Mouse (Mus musculus) myocyte (in vitro differentiated cells): ENCODE results near the gene Cd2bp2. TPM values are rescaled to one million over a fixed set of nuclear protein-coding genes. Genes with fewer than 3 reads are reported as not detected.

Experiments used
- H3K27me3 ChIP-seq: one replicate; pipeline ENCODE4 v1.6.1; 2011; ENCODE audit not compliant: control insufficient read depth, insufficient read depth, insufficient read length
- H3K36me3 ChIP-seq: one replicate; pipeline ENCODE4 v1.6.1; 2011; ENCODE audit not compliant: control insufficient read depth, insufficient read depth
- H3K4me2 ChIP-seq: one replicate; pipeline ENCODE4 v1.6.1; 2011; ENCODE audit warnings: low read depth, control low read depth
- H3K4me3 ChIP-seq: one replicate; pipeline ENCODE4 v1.5.1; 2011; ENCODE audit warnings: mild to moderate bottlenecking, control low read depth, moderate library complexity
- H3K79me2 ChIP-seq: one replicate; pipeline ENCODE4 v1.6.1; 2011; ENCODE audit not compliant: control insufficient read depth, insufficient read depth
- H3ac ChIP-seq: one replicate; pipeline ENCODE4 v1.6.1; 2011; ENCODE audit not compliant: control insufficient read depth, insufficient read length
- CEBPB ChIP-seq: IDR thresholded peaks from 2 replicates; pipeline ENCODE4 v1.6.1; 2011; ENCODE audit warnings: mild to moderate bottlenecking, moderate library complexity; ENCODE audit not compliant: poor library complexity, insufficient read depth, severe bottlenecking
- E2F4 ChIP-seq: IDR thresholded peaks from one replicate; pipeline ENCODE4 v1.6.1; 2011; ENCODE audit warnings: mild to moderate bottlenecking, control low read depth, moderate library complexity; ENCODE audit not compliant: insufficient read depth
- MAX ChIP-seq: IDR thresholded peaks from one replicate; pipeline ENCODE4 v1.6.1; 2011; ENCODE audit warnings: low read depth, mild to moderate bottlenecking, control low read depth
- MYOD1 ChIP-seq, 3 experiments: IDR thresholded peaks; one replicate each; pipeline ENCODE4 v1.6.1; 2011; ENCODE audit warnings: control low read depth in 2 of 3, low read depth in 2 of 3, mild to moderate bottlenecking in 2 of 3, moderate library complexity in 1 of 3; ENCODE audit not compliant: insufficient read length in 2 of 3, control insufficient read depth in 1 of 3
- MYOG ChIP-seq, 3 experiments: IDR thresholded peaks; one replicate each; pipeline ENCODE4 v1.6.1; 2011; ENCODE audit warnings: control low read depth in 2 of 3, low read depth in 2 of 3, mild to moderate bottlenecking in 2 of 3; ENCODE audit not compliant: insufficient read length in 2 of 3, control insufficient read depth in 1 of 3, insufficient read depth in 1 of 3
- POLR2A ChIP-seq: IDR thresholded peaks from one replicate; pipeline ENCODE4 v1.6.1; 2011; ENCODE audit warnings: low read depth, mild to moderate bottlenecking, control low read depth, moderate library complexity; ENCODE audit not compliant: insufficient read length
- POLR2AphosphoS2 ChIP-seq: IDR thresholded peaks from one replicate; pipeline ENCODE4 v1.6.1; 2011; ENCODE audit warnings: low read depth, control low read depth; ENCODE audit not compliant: insufficient read length
- REST ChIP-seq: IDR thresholded peaks from one replicate; pipeline ENCODE4 v1.6.1; 2011; ENCODE audit warnings: mild to moderate bottlenecking, control low read depth, moderate library complexity; ENCODE audit not compliant: insufficient read depth, insufficient read length
- SRF ChIP-seq: IDR thresholded peaks from one replicate; pipeline ENCODE4 v1.6.1; 2011; ENCODE audit warnings: low read depth; ENCODE audit not compliant: control insufficient read depth, insufficient read length
- TCF12 ChIP-seq: IDR thresholded peaks from one replicate; pipeline ENCODE4 v1.6.1; 2011; ENCODE audit warnings: mild to moderate bottlenecking, control low read depth; ENCODE audit not compliant: poor library complexity, insufficient read depth, severe bottlenecking
- TCF3 ChIP-seq: IDR thresholded peaks from one replicate; pipeline ENCODE4 v1.6.1; 2011; ENCODE audit warnings: low read depth, control low read depth; ENCODE audit not compliant: insufficient read length
- USF1 ChIP-seq: IDR thresholded peaks from one replicate; pipeline ENCODE4 v1.6.1; 2011; ENCODE audit warnings: low read depth, mild to moderate bottlenecking, control low read depth, moderate library complexity
- polyA plus RNA-seq: library from polyadenylated mRNA; unstranded; fragments of >200 nt; fragmentation: generic; extraction: Trizol; gene quantifications from one replicate; pipeline ENCODE4 v1.2.1, GENCODE M21; 2012; ENCODE audit warnings: missing spikeins

The Cd2bp2 gene
- 58.3 TPM for polyA plus RNA-seq

DNA sequence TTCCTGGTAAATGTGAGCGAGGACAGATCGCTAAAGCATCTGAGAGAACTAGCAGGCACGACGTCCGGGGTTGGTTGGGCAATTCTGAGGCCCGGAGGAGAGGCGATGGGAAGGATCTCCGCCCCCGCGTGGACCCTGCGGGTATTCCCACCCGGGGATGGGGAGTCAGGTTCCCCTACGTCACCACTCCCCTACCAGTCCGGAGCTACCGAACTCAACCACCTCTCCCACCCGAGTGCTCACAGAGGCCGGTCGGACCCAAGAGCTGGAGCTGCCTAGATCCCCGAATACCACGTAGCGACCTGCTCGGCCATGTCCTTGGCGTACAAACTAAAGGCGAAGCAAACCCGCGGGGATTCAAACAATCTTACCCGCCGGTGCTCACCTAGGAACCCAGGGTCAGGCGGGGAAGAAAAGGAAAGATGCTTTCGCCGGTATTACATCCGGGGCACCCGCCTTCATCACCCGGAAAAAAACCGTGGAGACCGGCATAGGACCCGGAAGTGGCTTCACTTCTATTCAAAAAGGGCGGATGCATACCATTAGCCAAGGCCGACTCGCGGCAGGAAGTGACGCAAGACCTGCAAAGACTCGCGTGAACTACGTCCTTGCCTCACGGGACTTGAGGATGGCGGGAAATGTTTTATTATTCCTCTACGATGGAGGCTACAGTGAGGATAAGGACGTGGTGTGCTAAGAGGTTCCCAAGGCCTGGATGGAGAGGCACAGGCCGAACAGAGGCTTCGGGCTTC is at the start of gene Cd2bp2:
TSS of gene Cd2bp2 (minus strand) at position 507 of the 752 bp plus-strand sequence.
- H3ac ChIP-seq, result peak within 1 kb of the TSS; percentile 85
- peak within 1 kb of the TSS; percentile 64 for H3K4me3 ChIP-seq
- peaks cover 10% of the 10 kb centered on the region for H3K79me2 ChIP-seq
- peak within 1 kb of the TSS; percentile 83 for H3K4me2 ChIP-seq
- H3K27me3 ChIP-seq, result no peaks in the 10 kb centered on the region
- peaks cover 26% of the 10 kb centered on the region for H3K36me3 ChIP-seq
- no peak for TF ChIP-seq TCF12
- TF ChIP-seq POLR2AphosphoS2, result peak; percentile 99
- TF ChIP-seq REST, result no peak
- peak; percentile 15 for TF ChIP-seq MAX
- no peak for TF ChIP-seq TCF3
- no peak for TF ChIP-seq SRF
- no peak for TF ChIP-seq MYOD1 (IDR thresholded peaks at IDR 0.05; ENCODE audit: control insufficient read depth in 1 of 3, insufficient read length in 2 of 3, low read depth in 2 of 3)
- TF ChIP-seq E2F4, result peak; percentile 86
- TF ChIP-seq POLR2A, result peak; percentile 58
- TF ChIP-seq CEBPB, result peak; percentile 64; the same call in 1 of the 2 replicates
- TF ChIP-seq USF1, result peak; percentile 10

- TF ChIP-seq CEBPB, result no peak
- no peak for TF ChIP-seq SRF
- TF ChIP-seq USF1, result no peak
- no peak for TF ChIP-seq E2F4
- Histone ChIP-seq H3K27me3 (no peaks in the 10 kb centered on the region), H3K4me3 (peak overlapping the region; percentile 57), H3K36me3 (no peaks in the 10 kb centered on the region), H3K4me2 (peak overlapping the region; percentile 73), H3ac (peak overlapping the region; percentile 84), H3K79me2 (peaks cover 18% of the 10 kb centered on the region)
These were observed 49.0 kb upstream of the Cd2bp2 start for GRCm38 (mm10) chr7:127244658-127245510.

DNA sequence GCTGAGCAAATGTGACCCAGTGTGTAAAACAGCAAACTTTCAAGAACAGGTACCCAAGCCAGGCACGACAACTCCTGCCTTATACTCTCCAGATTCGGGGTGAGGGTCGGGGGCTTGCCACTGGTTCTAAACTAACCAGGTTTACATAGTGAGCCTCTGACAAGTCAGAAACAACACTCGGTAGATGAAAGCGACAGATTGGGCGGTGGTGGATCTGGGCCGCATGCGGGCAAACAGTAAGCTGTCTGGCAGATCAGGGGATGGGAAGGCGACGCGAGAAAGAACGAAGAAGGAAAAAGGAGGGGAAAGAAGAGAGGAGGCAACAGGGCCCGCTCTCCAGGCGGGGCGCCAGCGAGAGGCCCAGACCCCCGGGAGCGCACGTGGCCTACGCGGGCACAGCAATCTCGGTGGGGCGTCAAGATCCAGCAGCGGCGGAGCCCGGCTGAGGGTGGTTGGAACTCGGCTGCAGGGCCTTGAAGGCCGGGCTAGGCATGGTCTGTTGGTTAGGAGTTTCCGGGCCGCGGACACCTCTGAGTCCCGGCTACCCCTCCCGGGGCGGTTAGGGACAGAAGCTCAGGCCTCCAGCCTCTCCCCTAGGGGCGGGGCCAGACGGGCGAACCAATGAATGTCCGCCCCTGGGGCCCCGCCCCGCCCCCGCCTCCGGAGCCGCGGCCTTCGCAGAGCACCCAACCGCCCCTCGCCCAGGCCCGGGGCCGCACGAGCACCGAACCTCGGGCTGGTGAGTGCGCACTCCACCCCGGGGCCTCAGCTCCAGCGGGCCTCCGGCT is 48.2 kb upstream of the Cd2bp2 start, which contains the start of gene Zfp771:
TSS of gene Zfp771 (plus strand) at position 405 of the 788 bp plus-strand sequence.
- H3K4me3 ChIP-seq, result peak within 1 kb of the TSS; percentile 57
- no peaks in the 10 kb centered on the region for H3K36me3 ChIP-seq
- peak; percentile 39 for TF ChIP-seq POLR2AphosphoS2
- TF ChIP-seq REST, result no peak
- TF ChIP-seq CEBPB, result no peak
- no peak for TF ChIP-seq TCF12
- TF ChIP-seq SRF, result no peak
- TF ChIP-seq MAX, result no peak
- peak in 1 of 3 experiments; percentile 18 for TF ChIP-seq MYOG (IDR thresholded peaks at IDR 0.05; ENCODE audit: control insufficient read depth in 1 of 3, insufficient read depth in 1 of 3, insufficient read length in 2 of 3, low read depth in 2 of 3)
- no peak for TF ChIP-seq MYOD1 (IDR thresholded peaks at IDR 0.05; ENCODE audit: control insufficient read depth in 1 of 3, insufficient read length in 2 of 3, low read depth in 2 of 3)
- TF ChIP-seq POLR2A, result peak; percentile 86
- no peak for TF ChIP-seq TCF3
- TF ChIP-seq E2F4, result no peak
- TF ChIP-seq USF1, result no peak

DNA sequence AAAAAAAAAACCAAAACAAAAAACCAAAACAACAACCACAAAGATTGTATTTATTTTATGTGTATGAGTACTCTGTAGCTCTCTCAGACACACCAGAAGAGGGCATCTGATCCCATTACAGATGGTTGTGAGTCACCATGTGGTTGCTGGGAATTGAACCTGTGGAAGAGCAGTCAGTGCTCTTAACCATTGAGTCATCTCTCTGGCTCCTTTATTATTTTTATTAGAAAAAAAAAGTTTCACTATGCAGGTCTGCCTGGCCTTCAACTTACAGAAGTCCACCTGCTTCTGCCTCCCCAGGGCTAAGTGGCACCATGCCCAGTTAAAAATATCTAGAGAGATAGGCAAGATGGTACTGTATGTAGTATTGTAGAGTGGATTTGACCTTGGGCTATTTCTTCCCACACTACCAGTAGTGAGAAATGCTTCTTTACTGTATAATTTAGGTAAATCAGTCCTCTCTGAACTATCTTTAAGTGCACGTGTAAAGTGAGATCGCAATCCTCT is 47.6 kb upstream of the Cd2bp2 start:
- Histone ChIP-seq H3ac (peak overlapping the region; percentile 84), H3K36me3 (no peaks in the 10 kb centered on the region), H3K4me3 (peak overlapping the region; percentile 57), H3K79me2 (peaks cover 18% of the 10 kb centered on the region), H3K4me2 (peak overlapping the region; percentile 89), H3K27me3 (no peaks in the 10 kb centered on the region)
- TF ChIP-seq TCF3 (no peak), POLR2AphosphoS2 (no peak), CEBPB (no peak), TCF12 (no peak), POLR2A (no peak), MYOD1 (IDR thresholded peaks at IDR 0.05; ENCODE audit: control insufficient read depth in 1 of 3, insufficient read length in 2 of 3, low read depth in 2 of 3) (no peak), E2F4 (no peak), REST (no peak), SRF (no peak), MYOG (IDR thresholded peaks at IDR 0.05; ENCODE audit: control insufficient read depth in 1 of 3, insufficient read depth in 1 of 3, insufficient read length in 2 of 3, low read depth in 2 of 3) (no peak), USF1 (no peak), MAX (no peak)

More for the DNA sequence above, 48.2 kb upstream of the Cd2bp2 start, which contains the start of gene Zfp771:
- Histone ChIP-seq H3K4me2 (peak within 1 kb of the TSS; percentile 89), H3K79me2 (peaks cover 18% of the 10 kb centered on the region), H3ac (peak within 1 kb of the TSS; percentile 84), H3K27me3 (no peaks in the 10 kb centered on the region)
